Mouse (Mus musculus) liver, embryonic 12.5 days (tissue): ENCODE results near the gene Kcnj1. TPM values are rescaled to one million over a fixed set of nuclear protein-coding genes. Genes with fewer than 3 reads are reported as not detected.

Experiments used
- ATAC-seq: fragments of 200-750 bp; cut with Nextera tagmentation; 2 replicates; pipeline ENCODE4 v1.8.0; 2017; ENCODE audit warnings: moderate number of reproducible peaks, mild to moderate bottlenecking, moderate library complexity
- H3K27ac ChIP-seq: fragments of 300-500 bp; sonication (generic); 2 replicates; pipeline ENCODE4 v1.5.1; 2016; ENCODE audit warnings: mild to moderate bottlenecking
- H3K27me3 ChIP-seq: fragments of 300-500 bp; sonication (generic); replicated peaks from 2 replicates; pipeline ENCODE4 v1.6.1; 2016; ENCODE audit warnings: mild to moderate bottlenecking, moderate library complexity
- H3K36me3 ChIP-seq: fragments of 300-500 bp; sonication (generic); 2 replicates; pipeline ENCODE4 v1.6.1; 2016; ENCODE audit warnings: mild to moderate bottlenecking, moderate library complexity
- H3K4me1 ChIP-seq: fragments of 300-500 bp; sonication (generic); 2 replicates; pipeline ENCODE4 v1.6.1; 2016
- H3K4me2 ChIP-seq: fragments of 300-500 bp; sonication (generic); 2 replicates; pipeline ENCODE4 v1.6.1; 2016; ENCODE audit warnings: mild to moderate bottlenecking, moderate library complexity
- H3K4me3 ChIP-seq: fragments of 300-500 bp; sonication (generic); 2 replicates; pipeline ENCODE4 v1.5.1; 2016; ENCODE audit warnings: mild to moderate bottlenecking, moderate library complexity
- H3K9ac ChIP-seq: fragments of 300-500 bp; sonication (generic); 2 replicates; pipeline ENCODE4 v1.6.1; 2016; ENCODE audit warnings: mild to moderate bottlenecking, moderate library complexity
- H3K9me3 ChIP-seq: fragments of 300-500 bp; sonication (generic); replicated peaks from 2 replicates; pipeline ENCODE4 v1.6.1; 2016; ENCODE audit warnings: mild to moderate bottlenecking, moderate library complexity
- WGBS: fragments of 180-500 bp; shearing (Covaris S2); methylation state at CpG from one replicate; pipeline ENCODE4 v1.1.7; 2016; ENCODE audit not compliant: insufficient replicate concordance; 5-methylcytosine and 5-hydroxymethylcytosine counted together
- polyA plus RNA-seq: library from polyadenylated mRNA; unstranded; fragments of >200 nt; fragmentation: Nextera tagmentation; extraction: Ambion mirVana; gene quantifications from 2 replicates; pipeline ENCODE4 v1.2.1, GENCODE M21; 2016

Gene Kcnj1
- polyA plus RNA-seq, 1 experiment from 2014 or later: not detected

- Histone ChIP-seq H3K9ac (no peak overlapping the region), H3K9me3 (no peaks in the 10 kb centered on the region), H3K4me2 (no peak overlapping the region), H3K27ac (no peak overlapping the region), H3K4me3 (no peak overlapping the region), H3K36me3 (no peaks in the 10 kb centered on the region), H3K27me3 (no peaks in the 10 kb centered on the region), H3K4me1 (no peaks in the 10 kb centered on the region)
- WGBS: 69% methylated on average over 1 of the region's 1 CpGs
- ATAC-seq: no peak
Observed at GRCm38 (mm10) chr9:32360770-32361169, 11.5 kb upstream of the Kcnj1 start.

- no peak for ATAC-seq
- no peak overlapping the region for H3K27ac ChIP-seq
- no peaks in the 10 kb centered on the region for H3K27me3 ChIP-seq
- H3K4me1 ChIP-seq: no peaks in the 10 kb centered on the region
- H3K9ac ChIP-seq: no peak overlapping the region
- no peaks in the 10 kb centered on the region for H3K36me3 ChIP-seq
- H3K4me2 ChIP-seq: no peak overlapping the region
- H3K9me3 ChIP-seq: no peaks in the 10 kb centered on the region
- 26% methylated on average over 2 of the region's 2 CpGs for WGBS
- no peak overlapping the region for H3K4me3 ChIP-seq
Observed at GRCm38 (mm10) chr9:32368812-32369211, 3.5 kb upstream of the Kcnj1 start.

DNA sequence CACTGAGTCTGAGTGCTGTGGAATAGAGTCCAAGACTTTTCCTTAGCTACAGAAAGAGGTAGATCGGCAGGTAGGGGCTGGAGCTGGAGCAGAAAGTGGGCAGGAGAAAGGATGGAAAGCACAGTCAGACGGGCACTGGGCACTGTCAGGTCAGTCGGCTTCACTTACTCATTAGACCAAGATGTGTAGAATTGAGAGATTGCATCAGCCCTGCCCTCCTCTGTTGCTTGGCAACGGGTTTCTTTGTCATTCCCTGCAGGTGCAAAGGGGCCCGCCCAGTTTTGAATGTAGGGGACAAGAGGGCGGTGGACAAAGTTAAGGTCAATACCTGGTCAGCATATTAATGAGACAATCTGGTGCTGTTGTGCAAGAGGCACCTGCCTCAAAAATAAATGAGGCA lies 2.9 kb upstream of the Kcnj1 start:
- Histone ChIP-seq H3K4me3 (no peak overlapping the region), H3K27ac (no peak overlapping the region), H3K4me1 (no peaks in the 10 kb centered on the region), H3K4me2 (no peak overlapping the region), H3K27me3 (no peaks in the 10 kb centered on the region), H3K9ac (no peak overlapping the region), H3K9me3 (no peaks in the 10 kb centered on the region), H3K36me3 (no peaks in the 10 kb centered on the region)
- WGBS: 43% methylated on average over 6 of the region's 6 CpGs
- ATAC-seq: no peak

DNA sequence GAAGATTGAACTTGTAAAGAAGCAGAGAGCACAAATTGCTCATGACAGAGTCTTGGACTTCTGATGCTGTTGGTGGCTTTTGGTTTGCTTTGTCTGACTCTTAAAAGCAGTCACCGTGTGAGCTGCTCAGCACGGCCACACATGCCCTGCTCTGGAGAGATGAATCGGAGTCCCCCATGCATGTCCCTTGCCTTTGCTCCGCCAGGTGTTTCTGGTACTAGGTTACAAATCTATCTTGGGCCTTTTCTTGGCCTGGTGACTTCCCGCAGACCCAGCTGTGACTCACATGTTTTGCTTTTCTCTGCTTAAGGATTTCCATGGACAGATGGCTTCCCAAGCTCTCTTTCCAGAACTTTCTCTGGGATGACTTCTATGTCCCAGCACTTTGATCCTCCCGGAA lies 1.4 kb downstream of the Kcnj1 start:
- no peaks in the 10 kb centered on the region for H3K27me3 ChIP-seq
- H3K4me2 ChIP-seq: no peak overlapping the region
- no peak overlapping the region for H3K27ac ChIP-seq
- WGBS: 76% methylated on average over 6 of the region's 6 CpGs
- ATAC-seq: no peak
- H3K9me3 ChIP-seq: no peaks in the 10 kb centered on the region
- no peaks in the 10 kb centered on the region for H3K36me3 ChIP-seq
- no peak overlapping the region for H3K9ac ChIP-seq
- H3K4me3 ChIP-seq: no peak overlapping the region
- no peaks in the 10 kb centered on the region for H3K4me1 ChIP-seq

DNA sequence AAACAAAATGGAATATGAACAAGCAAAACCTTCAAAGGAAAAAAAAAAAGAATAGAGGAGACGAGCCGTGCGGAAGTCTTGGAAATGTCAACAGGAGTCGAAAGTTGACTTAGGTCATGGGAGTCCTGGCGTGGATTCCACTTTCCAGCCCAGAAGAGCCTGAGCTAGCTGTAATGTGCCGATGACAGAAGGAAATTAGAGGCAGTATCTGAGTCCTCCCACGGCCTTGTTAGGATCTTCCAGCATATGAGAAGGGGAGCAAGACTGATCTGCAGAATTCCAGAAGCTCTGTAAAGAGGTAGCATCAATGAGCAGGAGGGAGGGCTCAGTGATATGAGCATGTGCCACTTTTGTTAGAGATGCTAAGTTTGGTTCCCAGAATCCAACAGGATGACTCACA lies 3.7 kb downstream of the Kcnj1 start:
- no peak for ATAC-seq
- Histone ChIP-seq H3K9me3 (no peaks in the 10 kb centered on the region), H3K4me3 (no peak overlapping the region), H3K9ac (no peak overlapping the region), H3K27ac (no peak overlapping the region), H3K36me3 (no peaks in the 10 kb centered on the region), H3K27me3 (no peaks in the 10 kb centered on the region), H3K4me2 (no peak overlapping the region), H3K4me1 (no peaks in the 10 kb centered on the region)
- 74% methylated on average over 7 of the region's 7 CpGs for WGBS

DNA sequence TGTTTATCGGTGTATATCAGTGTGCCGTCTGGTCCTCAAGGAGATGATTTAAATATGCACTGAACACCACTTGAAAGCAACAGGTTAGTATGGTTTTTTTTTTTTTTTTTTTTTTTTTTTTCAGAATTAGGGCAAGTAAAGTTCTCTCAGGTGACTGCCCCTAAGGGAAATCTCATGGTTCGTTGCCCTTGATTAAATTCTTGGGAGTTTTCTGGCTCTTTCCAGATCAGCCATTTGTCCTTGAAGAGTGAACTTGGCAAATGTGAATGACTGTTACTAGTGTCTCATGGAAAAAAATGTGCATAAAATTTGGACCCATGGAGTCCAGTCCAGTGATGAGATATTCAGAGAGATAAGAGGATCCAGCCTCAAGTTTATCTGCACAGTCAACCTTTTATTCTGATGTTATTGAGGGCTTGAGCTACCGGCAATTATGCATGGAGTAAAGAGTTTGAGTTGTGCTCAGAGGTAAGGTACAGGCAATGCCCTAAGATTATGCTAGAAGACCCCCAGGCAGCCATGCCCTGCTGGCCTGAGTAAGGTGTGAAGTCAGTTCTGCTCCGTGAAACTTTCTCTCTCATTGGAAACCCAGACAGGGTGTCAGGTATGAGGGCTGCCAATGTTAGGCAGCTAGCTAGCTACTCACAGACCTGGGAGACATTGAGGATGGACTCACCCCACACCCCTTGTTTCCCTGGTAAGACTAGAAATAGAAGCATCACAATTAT lies 4.7 kb downstream of the Kcnj1 start:
- no peak for ATAC-seq
- H3K27me3 ChIP-seq: no peaks in the 10 kb centered on the region
- H3K27ac ChIP-seq: no peak overlapping the region
- no peak overlapping the region for H3K4me2 ChIP-seq
- H3K9ac ChIP-seq: no peak overlapping the region
- H3K9me3 ChIP-seq: no peaks in the 10 kb centered on the region
- no peaks in the 10 kb centered on the region for H3K4me1 ChIP-seq
- WGBS: 67% methylated on average over 5 of the region's 5 CpGs
- H3K4me3 ChIP-seq: no peak overlapping the region
- no peaks in the 10 kb centered on the region for H3K36me3 ChIP-seq

GRCm38 (mm10) chr9:32384906-32385305 lies 12.6 kb downstream of the Kcnj1 start:
- Histone ChIP-seq H3K36me3 (no peaks in the 10 kb centered on the region), H3K9ac (no peak overlapping the region), H3K4me3 (no peak overlapping the region), H3K9me3 (no peaks in the 10 kb centered on the region), H3K27me3 (no peaks in the 10 kb centered on the region), H3K4me1 (no peaks in the 10 kb centered on the region), H3K4me2 (no peak overlapping the region), H3K27ac (no peak overlapping the region)
- WGBS: 57% methylated on average over 4 of the region's 4 CpGs
- no peak for ATAC-seq

- no peak overlapping the region for H3K4me3 ChIP-seq
- H3K27me3 ChIP-seq: no peaks in the 10 kb centered on the region
- no peak overlapping the region for H3K9ac ChIP-seq
- no peak for ATAC-seq
- H3K4me2 ChIP-seq: no peak overlapping the region
- no peaks in the 10 kb centered on the region for H3K36me3 ChIP-seq
- H3K27ac ChIP-seq: no peak overlapping the region
- WGBS: 74% methylated on average over 1 of the region's 1 CpGs
- no peaks in the 10 kb centered on the region for H3K9me3 ChIP-seq
- H3K4me1 ChIP-seq: no peaks in the 10 kb centered on the region; the same call in 1 of the 2 replicates
Observed at GRCm38 (mm10) chr9:32388120-32388519, 15.8 kb downstream of the Kcnj1 start.

DNA sequence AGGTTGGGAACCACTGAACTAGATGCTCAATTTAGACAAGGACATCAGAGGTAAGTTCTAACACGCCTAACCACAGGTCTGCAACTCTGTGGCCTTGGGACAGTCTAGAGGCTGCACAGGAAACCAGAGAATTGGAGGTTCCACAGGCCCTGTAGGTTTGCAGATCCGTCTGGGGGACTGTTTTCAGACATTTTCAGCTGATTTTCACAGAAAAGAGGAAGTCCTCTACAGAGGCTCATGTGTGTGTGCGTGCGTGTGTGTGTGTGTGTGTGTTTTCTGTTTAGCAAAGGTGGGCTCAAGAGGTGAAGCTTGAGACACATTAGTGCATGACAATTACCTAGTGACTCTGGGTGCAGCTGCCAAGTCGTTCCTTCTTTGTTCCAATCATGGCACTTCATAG lies 18.8 kb downstream of the Kcnj1 start:
- Histone ChIP-seq H3K36me3 (no peaks in the 10 kb centered on the region), H3K4me1 (no peaks in the 10 kb centered on the region; the same call in 1 of the 2 replicates), H3K9me3 (no peaks in the 10 kb centered on the region), H3K4me3 (no peak overlapping the region), H3K9ac (no peak overlapping the region), H3K27ac (no peak overlapping the region), H3K4me2 (no peak overlapping the region), H3K27me3 (no peaks in the 10 kb centered on the region)
- ATAC-seq: no peak
- WGBS: 29% methylated on average over 5 of the region's 5 CpGs

- H3K27me3 ChIP-seq: no peaks in the 10 kb centered on the region
- no peak overlapping the region for H3K9ac ChIP-seq
- no peak overlapping the region for H3K4me3 ChIP-seq
- WGBS: 70% methylated on average over 9 of the region's 9 CpGs
- H3K9me3 ChIP-seq: no peaks in the 10 kb centered on the region
- no peak for ATAC-seq
- no peaks in the 10 kb centered on the region; the same call in 1 of the 2 replicates for H3K4me1 ChIP-seq
- no peak overlapping the region for H3K27ac ChIP-seq
- no peaks in the 10 kb centered on the region for H3K36me3 ChIP-seq
- no peak overlapping the region for H3K4me2 ChIP-seq
Observed at GRCm38 (mm10) chr9:32391701-32392100, 19.4 kb downstream of the Kcnj1 start.

DNA sequence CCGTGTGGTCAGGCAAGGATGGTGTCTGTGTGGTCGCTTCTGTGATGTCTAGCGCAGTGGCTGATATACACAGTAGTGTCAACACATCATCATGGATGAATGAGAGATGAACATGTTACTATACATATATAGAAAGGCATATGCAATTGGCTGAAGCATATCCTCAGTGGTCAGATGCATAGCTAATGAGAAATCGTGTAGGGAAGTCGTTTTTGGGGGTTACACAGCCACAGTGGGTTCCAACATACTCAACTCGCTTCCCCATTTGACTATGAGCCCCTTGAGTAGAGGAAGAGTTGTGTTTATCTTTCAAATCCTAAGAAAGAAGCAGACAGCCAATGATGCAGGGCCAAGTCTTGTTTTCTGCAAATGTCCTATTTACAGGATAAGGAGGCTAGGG lies 20.4 kb downstream of the Kcnj1 start:
- Histone ChIP-seq H3K36me3 (no peaks in the 10 kb centered on the region), H3K27ac (no peak overlapping the region), H3K4me2 (no peak overlapping the region), H3K9ac (no peak overlapping the region), H3K9me3 (no peaks in the 10 kb centered on the region), H3K27me3 (no peaks in the 10 kb centered on the region), H3K4me3 (no peak overlapping the region), H3K4me1 (no peaks in the 10 kb centered on the region; the same call in 1 of the 2 replicates)
- ATAC-seq: no peak
- 61% methylated on average over 6 of the region's 6 CpGs for WGBS

DNA sequence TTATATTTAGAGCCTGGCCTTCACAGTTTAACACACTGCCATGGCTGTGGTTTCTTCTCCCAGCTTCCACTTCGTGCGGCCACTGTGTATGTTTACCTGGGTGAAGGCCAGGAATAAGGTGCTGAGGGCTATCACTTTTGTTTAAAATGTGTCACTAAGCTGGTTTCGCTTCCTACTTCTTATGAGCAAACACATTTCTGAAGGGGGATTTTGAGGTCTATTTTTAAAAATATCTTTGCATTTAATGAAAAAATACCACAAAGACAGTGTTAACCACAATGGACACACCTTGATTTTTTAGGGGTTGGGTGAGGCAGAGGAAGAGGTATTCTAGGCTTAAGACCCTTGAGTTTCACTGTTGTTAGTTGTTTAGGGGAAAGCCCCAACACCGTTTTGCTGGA lies 22.5 kb downstream of the Kcnj1 start:
- H3K4me2 ChIP-seq: no peak overlapping the region
- no peaks in the 10 kb centered on the region for H3K9me3 ChIP-seq
- no peaks in the 10 kb centered on the region for H3K27me3 ChIP-seq
- no peak overlapping the region for H3K4me3 ChIP-seq
- no peak overlapping the region for H3K9ac ChIP-seq
- no peak for ATAC-seq
- H3K36me3 ChIP-seq: no peaks in the 10 kb centered on the region
- WGBS: 73% methylated on average over 4 of the region's 4 CpGs
- H3K27ac ChIP-seq: no peak overlapping the region
- peaks cover 6% of the 10 kb centered on the region for H3K4me1 ChIP-seq

- Histone ChIP-seq H3K27ac (peak overlapping the region; percentile 33), H3K4me1 (peaks cover 19% of the 10 kb centered on the region), H3K9ac (no peak overlapping the region), H3K4me3 (no peak overlapping the region), H3K9me3 (no peaks in the 10 kb centered on the region), H3K4me2 (peak overlapping the region; percentile 17; the same call in 1 of the 2 replicates), H3K36me3 (no peaks in the 10 kb centered on the region), H3K27me3 (no peaks in the 10 kb centered on the region)
- 8% methylated on average over 2 of the region's 2 CpGs for WGBS
- peak; percentile 45 for ATAC-seq
Observed at GRCm38 (mm10) chr9:32400212-32400611, 27.9 kb downstream of the Kcnj1 start.
